Mouse (Mus musculus) urinary bladder, postnatal 4 days (tissue): ENCODE measurements around the gene 4930404H24Rik.

ENCODE experiments used
- DNase-seq, 2 experiments: peaks; one replicate each; pipeline ENCODE4 v3.0.0; 2021 to 2022; ENCODE audit warnings: low spot score in 2 of 2

Gene 4930404H24Rik

GRCm38 (mm10) chr2:153529931-153530766 is 37.6 kb downstream of the 4930404H24Rik start, which contains the start of gene Nol4l:
Nol4l (minus strand) TSS chr2:153529971.
- no peak for DNase-seq

GRCm38 (mm10) chr2:153530948-153531347 is 38.4 kb downstream of the 4930404H24Rik start:
- DNase-seq = no peak

- DNase-seq = no peak
Measured at GRCm38 (mm10) chr2:153533981-153534380, 41.4 kb downstream of the 4930404H24Rik start.

GRCm38 (mm10) chr2:153538898-153539297 is 46.3 kb downstream of the 4930404H24Rik start:
- DNase-seq = no peak

- no peak for DNase-seq
Measured at GRCm38 (mm10) chr2:153542936-153543668, 50.5 kb downstream of the 4930404H24Rik start.
